Mouse (Mus musculus) midbrain, embryonic 15.5 days (tissue): ENCODE measurements around the gene Ptprg. TPM values are rescaled to one million over a fixed set of nuclear protein-coding genes. Genes with fewer than 3 reads are reported as not detected.

Experiments used
- ATAC-seq: fragments of 200-750 bp; cut with Nextera tagmentation; replicated peaks from 2 replicates; pipeline ENCODE4 v1.8.0; 2017; ENCODE audit warnings: moderate TSS enrichment
- H3K27ac ChIP-seq: fragments of 300-500 bp; sonication (generic); 2 replicates; pipeline ENCODE4 v1.5.1; 2015; ENCODE audit warnings: mild to moderate bottlenecking, inconsistent platforms
- H3K27me3 ChIP-seq: fragments of 300-500 bp; sonication (generic); replicated peaks from 2 replicates; pipeline ENCODE4 v1.6.1; 2015; ENCODE audit warnings: inconsistent platforms
- H3K36me3 ChIP-seq: fragments of 300-500 bp; sonication (generic); replicated peaks from 2 replicates; pipeline ENCODE4 v1.6.1; 2015; ENCODE audit warnings: inconsistent platforms
- H3K4me1 ChIP-seq: fragments of 300-500 bp; sonication (generic); 2 replicates; pipeline ENCODE4 v1.6.1; 2015; ENCODE audit warnings: inconsistent platforms
- H3K4me2 ChIP-seq: fragments of 300-500 bp; sonication (generic); 2 replicates; pipeline ENCODE4 v1.6.1; 2015; ENCODE audit warnings: inconsistent platforms, mild to moderate bottlenecking, moderate library complexity
- H3K4me3 ChIP-seq: fragments of 300-500 bp; sonication (generic); 2 replicates; pipeline ENCODE4 v1.5.1; 2015; ENCODE audit warnings: mild to moderate bottlenecking, inconsistent platforms
- H3K9ac ChIP-seq: fragments of 300-500 bp; sonication (generic); 2 replicates; pipeline ENCODE4 v1.6.1; 2015; ENCODE audit warnings: mild to moderate bottlenecking, inconsistent platforms
- H3K9me3 ChIP-seq: fragments of 300-500 bp; sonication (generic); 2 replicates; pipeline ENCODE4 v1.6.1; 2016; ENCODE audit warnings: inconsistent platforms
- WGBS: fragments of 180-500 bp; shearing (Covaris S2); methylation state at CpG from one replicate; pipeline ENCODE4 v1.1.7; 2015; ENCODE audit warnings: mixed read lengths; 5-methylcytosine and 5-hydroxymethylcytosine counted together
- polyA plus RNA-seq: library from polyadenylated mRNA; unstranded; fragments of >200 nt; fragmentation: Nextera tagmentation; extraction: Ambion mirVana; gene quantifications from 2 replicates; pipeline ENCODE4 v1.2.1, GENCODE M21; 2015

Ptprg gene
- polyA plus RNA-seq, 1 experiment from 2014 or later: 43.3 TPM

DNA sequence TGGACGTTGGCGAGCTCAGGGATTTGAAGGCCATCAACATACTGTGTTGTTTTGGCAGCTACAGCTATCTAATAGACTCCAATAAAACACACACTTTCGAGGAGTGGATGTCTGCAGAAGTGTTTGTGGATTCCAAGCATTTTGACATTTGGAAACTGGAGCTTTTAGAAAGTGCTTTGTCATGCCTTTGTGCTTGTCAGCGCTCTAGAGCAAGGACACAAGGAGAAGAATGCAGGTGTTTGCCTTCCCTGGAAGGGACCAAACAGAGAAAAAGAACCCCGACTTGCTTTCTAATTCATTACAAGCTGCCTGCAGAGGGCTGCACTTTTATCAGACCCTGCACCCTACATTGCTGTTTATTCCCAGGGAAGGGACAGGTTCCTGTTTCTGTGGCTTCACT, 560.0 kb downstream of the Ptprg start:
- peaks cover 4% of the 10 kb centered on the region; the same call in 1 of the 2 replicates for H3K4me1 ChIP-seq
- no peaks in the 10 kb centered on the region for H3K9me3 ChIP-seq
- no peak overlapping the region for H3K9ac ChIP-seq
- no peak overlapping the region for H3K27ac ChIP-seq
- H3K36me3 ChIP-seq: no peaks in the 10 kb centered on the region
- WGBS: 63% methylated on average over 5 of the region's 5 CpGs
- ATAC-seq: no peak
- no peak overlapping the region for H3K4me3 ChIP-seq
- H3K4me2 ChIP-seq: no peak overlapping the region
- no peaks in the 10 kb centered on the region for H3K27me3 ChIP-seq

- WGBS: 88% methylated on average over 6 of the region's 6 CpGs
- H3K4me1 ChIP-seq: peaks cover 4% of the 10 kb centered on the region; the same call in 1 of the 2 replicates
- H3K4me3 ChIP-seq: no peak overlapping the region
- H3K27me3 ChIP-seq: no peaks in the 10 kb centered on the region
- no peak overlapping the region for H3K4me2 ChIP-seq
- no peak overlapping the region for H3K27ac ChIP-seq
- H3K9ac ChIP-seq: no peak overlapping the region
- no peaks in the 10 kb centered on the region for H3K9me3 ChIP-seq
- H3K36me3 ChIP-seq: no peaks in the 10 kb centered on the region
- ATAC-seq: no peak
These were observed 560.7 kb downstream of the Ptprg start for GRCm38 (mm10) chr14:12114016-12114415.

DNA sequence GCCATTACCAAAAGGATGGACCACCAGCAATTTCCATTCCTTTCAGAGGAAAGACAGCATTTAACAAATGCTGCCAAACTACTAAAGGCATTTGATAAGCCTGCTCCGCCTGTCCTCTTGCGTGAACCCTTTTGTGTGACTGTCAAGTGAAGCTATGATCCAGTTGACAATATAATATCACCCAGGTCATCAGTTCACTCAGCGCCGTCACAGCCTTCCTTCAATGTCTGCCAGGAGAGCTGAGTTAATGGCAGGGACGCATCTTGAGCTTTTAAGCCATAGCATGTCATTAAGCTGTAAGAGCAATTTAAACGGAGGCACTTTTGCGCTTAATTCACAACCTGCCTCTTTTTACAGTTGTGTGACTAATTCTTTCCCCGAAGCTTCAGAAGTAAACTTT, 565.9 kb downstream of the Ptprg start:
- ATAC-seq: no peak
- no peak overlapping the region for H3K27ac ChIP-seq
- no peaks in the 10 kb centered on the region for H3K9me3 ChIP-seq
- H3K4me1 ChIP-seq: no peaks in the 10 kb centered on the region
- no peaks in the 10 kb centered on the region for H3K27me3 ChIP-seq
- H3K4me2 ChIP-seq: no peak overlapping the region
- WGBS: 61% methylated on average over 8 of the region's 8 CpGs
- H3K9ac ChIP-seq: no peak overlapping the region
- H3K4me3 ChIP-seq: no peak overlapping the region
- no peaks in the 10 kb centered on the region for H3K36me3 ChIP-seq

DNA sequence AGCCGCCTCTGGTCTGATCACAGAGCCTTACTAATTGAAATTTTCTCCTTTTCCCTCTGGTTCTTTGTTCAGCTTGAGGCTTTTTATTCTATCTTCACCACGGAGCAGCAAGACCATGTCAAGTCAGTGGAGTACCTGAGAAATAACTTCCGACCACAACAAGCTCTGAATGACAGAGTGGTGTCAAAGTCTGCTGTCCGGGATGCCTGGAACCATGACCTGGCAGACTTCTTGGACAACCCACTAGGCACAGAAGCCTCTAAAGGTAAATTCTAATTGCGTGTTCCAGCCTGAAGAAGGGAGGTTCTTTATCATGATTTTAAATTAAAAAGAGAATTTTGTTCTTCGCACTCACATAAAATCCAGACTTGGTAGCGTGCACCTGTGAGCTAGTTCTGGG, 568.6 kb downstream of the Ptprg start:
- H3K36me3 ChIP-seq: no peaks in the 10 kb centered on the region
- H3K9ac ChIP-seq: no peak overlapping the region
- WGBS: 78% methylated on average over 7 of the region's 7 CpGs
- ATAC-seq: no peak
- H3K4me1 ChIP-seq: no peaks in the 10 kb centered on the region
- H3K4me2 ChIP-seq: no peak overlapping the region
- H3K27me3 ChIP-seq: no peaks in the 10 kb centered on the region
- H3K27ac ChIP-seq: no peak overlapping the region
- no peaks in the 10 kb centered on the region for H3K9me3 ChIP-seq
- no peak overlapping the region for H3K4me3 ChIP-seq

DNA sequence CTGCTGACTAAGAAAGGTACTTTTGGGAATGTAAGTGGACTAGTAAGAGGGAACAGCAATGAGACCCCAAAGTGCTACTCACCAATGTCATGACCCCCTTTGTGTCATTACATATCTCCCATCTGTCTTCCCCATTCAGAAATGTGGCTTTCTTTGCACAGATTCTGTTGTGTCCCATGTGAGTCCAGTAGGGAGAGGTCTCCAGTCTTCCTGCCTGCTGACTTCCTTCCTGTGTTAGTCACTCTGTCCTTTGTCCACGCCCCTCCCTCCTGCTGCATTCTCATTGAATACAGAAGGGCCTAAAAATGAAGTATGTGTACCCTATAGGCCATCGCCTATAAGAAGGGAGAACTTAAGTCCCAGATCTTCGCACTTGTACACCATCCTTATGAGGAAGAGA, 571.4 kb downstream of the Ptprg start:
- ATAC-seq: no peak
- Histone ChIP-seq H3K27ac (no peak overlapping the region), H3K4me3 (no peak overlapping the region), H3K36me3 (no peaks in the 10 kb centered on the region), H3K9ac (no peak overlapping the region), H3K4me2 (no peak overlapping the region), H3K9me3 (no peaks in the 10 kb centered on the region), H3K4me1 (no peaks in the 10 kb centered on the region), H3K27me3 (no peaks in the 10 kb centered on the region)
- 93% methylated on average over 3 of the region's 3 CpGs for WGBS

- WGBS: 83% methylated on average over 3 of the region's 3 CpGs
- no peak for ATAC-seq
These were observed 574.6 kb downstream of the Ptprg start for GRCm38 (mm10) chr14:12127951-12128350.

DNA sequence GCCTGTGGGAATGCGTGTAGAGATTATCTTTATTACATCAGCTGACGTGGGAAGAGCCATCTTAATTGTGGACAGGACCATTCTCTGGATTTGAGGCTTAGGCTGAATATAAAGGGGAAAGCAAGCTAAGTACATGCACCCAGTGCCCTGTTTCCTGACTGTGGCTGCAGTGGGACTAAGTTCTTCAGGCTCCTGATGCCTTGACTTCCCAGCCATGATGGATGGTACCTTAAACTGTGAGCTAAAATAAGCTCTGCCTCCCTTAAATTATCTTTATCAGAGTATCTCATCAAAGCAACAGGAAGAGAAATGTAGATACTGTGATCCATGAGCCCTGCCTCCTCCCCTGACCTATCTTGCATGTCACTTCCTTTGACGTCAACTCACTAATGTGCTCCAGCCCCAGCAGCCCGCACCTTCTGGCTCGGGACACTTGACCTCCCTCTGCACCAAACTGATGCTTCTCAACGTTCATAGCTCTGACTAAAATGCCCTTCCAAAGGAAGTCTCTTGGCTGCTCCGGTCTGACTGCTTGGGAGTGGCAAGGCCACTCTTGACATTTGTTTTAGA, 578.8 kb downstream of the Ptprg start:
- no peaks in the 10 kb centered on the region for H3K36me3 ChIP-seq
- ATAC-seq: no peak
- H3K4me1 ChIP-seq: no peaks in the 10 kb centered on the region
- WGBS: 91% methylated on average over 7 of the region's 7 CpGs
- H3K9ac ChIP-seq: no peak overlapping the region
- no peaks in the 10 kb centered on the region for H3K27me3 ChIP-seq
- no peaks in the 10 kb centered on the region for H3K9me3 ChIP-seq
- H3K27ac ChIP-seq: no peak overlapping the region
- no peak overlapping the region for H3K4me3 ChIP-seq
- H3K4me2 ChIP-seq: no peak overlapping the region

More at GRCm38 (mm10) chr14:12127951-12128350, 574.6 kb downstream of the Ptprg start:
- Histone ChIP-seq H3K4me1 (no peaks in the 10 kb centered on the region), H3K27ac (no peak overlapping the region), H3K4me2 (no peak overlapping the region), H3K9ac (no peak overlapping the region), H3K36me3 (no peaks in the 10 kb centered on the region), H3K9me3 (no peaks in the 10 kb centered on the region), H3K27me3 (no peaks in the 10 kb centered on the region), H3K4me3 (no peak overlapping the region)

DNA sequence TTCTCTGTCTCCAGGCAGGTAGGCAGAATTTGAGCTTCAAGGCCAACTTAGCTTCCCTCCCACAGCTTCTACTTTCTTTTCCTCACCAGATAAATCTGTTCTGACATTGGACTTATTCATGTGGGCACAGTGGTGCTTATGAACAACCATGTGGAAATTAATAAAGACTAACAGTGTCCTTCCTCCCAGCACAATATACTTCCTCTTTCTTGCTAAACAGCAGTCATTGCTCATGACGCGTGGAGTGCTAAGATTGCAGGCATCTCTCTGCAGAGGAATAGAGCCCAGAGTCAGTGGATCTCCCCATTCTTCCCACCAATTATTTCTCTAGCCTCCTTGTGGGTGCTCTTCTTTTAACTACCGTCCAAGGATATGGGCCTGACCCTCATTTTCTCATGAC, 579.8 kb downstream of the Ptprg start:
- no peak overlapping the region for H3K4me3 ChIP-seq
- H3K27me3 ChIP-seq: no peaks in the 10 kb centered on the region
- no peaks in the 10 kb centered on the region for H3K9me3 ChIP-seq
- H3K4me2 ChIP-seq: no peak overlapping the region
- WGBS: 81% methylated on average over 3 of the region's 3 CpGs
- H3K9ac ChIP-seq: no peak overlapping the region
- no peaks in the 10 kb centered on the region for H3K36me3 ChIP-seq
- H3K4me1 ChIP-seq: no peaks in the 10 kb centered on the region
- ATAC-seq: no peak
- no peak overlapping the region for H3K27ac ChIP-seq

- Histone ChIP-seq H3K4me1 (no peaks in the 10 kb centered on the region), H3K27me3 (no peaks in the 10 kb centered on the region), H3K4me2 (no peak overlapping the region), H3K9ac (no peak overlapping the region), H3K36me3 (no peaks in the 10 kb centered on the region), H3K27ac (no peak overlapping the region), H3K4me3 (no peak overlapping the region), H3K9me3 (no peaks in the 10 kb centered on the region)
- 80% methylated on average over 4 of the region's 4 CpGs for WGBS
- ATAC-seq: no peak
These were observed 581.2 kb downstream of the Ptprg start for GRCm38 (mm10) chr14:12134504-12134903.

DNA sequence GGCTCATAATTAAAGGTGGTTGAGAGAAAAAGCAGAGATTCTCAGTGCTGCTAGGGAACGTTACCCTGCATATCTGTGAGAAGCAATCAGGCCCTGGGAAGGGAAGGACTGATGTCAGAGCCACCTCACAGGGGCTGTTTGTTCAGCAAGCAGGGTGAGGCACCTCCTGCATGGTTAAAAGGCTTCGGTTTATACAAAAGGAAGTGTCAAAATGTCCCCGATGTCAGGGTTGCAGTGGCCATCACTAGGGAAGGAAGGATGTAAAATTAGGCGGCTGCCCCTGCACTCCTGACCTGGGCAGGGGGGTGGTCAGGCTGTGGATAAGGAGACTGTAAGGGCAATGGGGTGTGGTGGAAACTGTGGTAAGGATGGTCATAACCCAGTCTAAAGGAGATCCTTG, 583.2 kb downstream of the Ptprg start:
- no peak overlapping the region for H3K4me2 ChIP-seq
- H3K27me3 ChIP-seq: no peaks in the 10 kb centered on the region
- H3K9me3 ChIP-seq: no peaks in the 10 kb centered on the region
- H3K4me1 ChIP-seq: 0 out of 2 replicates have a peak, but pooled peaks cover 2% of the 10 kb centered on the region
- no peak overlapping the region for H3K9ac ChIP-seq
- H3K27ac ChIP-seq: no peak overlapping the region
- no peak overlapping the region for H3K4me3 ChIP-seq
- H3K36me3 ChIP-seq: no peaks in the 10 kb centered on the region
- 70% methylated on average over 4 of the region's 4 CpGs for WGBS
- no peak for ATAC-seq

- Histone ChIP-seq H3K4me1 (peaks cover 15% of the 10 kb centered on the region), H3K27me3 (no peaks in the 10 kb centered on the region), H3K9ac (no peak overlapping the region), H3K9me3 (no peaks in the 10 kb centered on the region), H3K4me3 (no peak overlapping the region), H3K4me2 (peak overlapping the region; percentile 32), H3K36me3 (no peaks in the 10 kb centered on the region), H3K27ac (no peak overlapping the region)
- 40% methylated on average over 18 of the region's 18 CpGs for WGBS
- ATAC-seq: peak; percentile 57
These were observed 586.5 kb downstream of the Ptprg start for GRCm38 (mm10) chr14:12139643-12140481.

DNA sequence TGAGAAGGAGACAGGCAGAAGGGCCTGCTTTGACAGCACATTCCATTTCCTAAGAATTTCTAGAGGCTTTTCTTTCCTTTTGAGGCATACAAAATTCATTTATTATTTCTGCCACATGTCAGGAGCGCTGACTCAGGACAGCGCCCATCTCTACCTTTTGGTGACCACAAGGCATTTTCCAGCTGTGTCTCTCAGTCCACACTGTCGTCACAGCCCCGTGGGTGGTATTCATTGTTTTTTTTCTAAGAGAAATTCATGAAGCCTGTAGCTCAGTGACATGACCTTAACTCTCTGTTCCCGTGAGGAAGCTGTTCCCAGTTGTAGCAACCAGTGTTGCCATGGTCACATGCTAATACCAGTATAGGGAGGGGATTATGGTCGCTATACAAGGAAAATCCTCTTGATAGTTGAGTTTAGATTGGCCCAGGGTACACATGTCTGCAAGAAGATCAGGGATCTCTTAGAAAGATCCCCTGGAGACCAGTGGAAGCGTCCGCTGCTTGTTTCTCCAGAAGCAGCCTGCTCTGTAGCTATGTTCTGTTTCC, 590.7 kb downstream of the Ptprg start:
- 0 out of 2 replicates have a peak, but pooled peaks have one; percentile 14 for ATAC-seq
- no peaks in the 10 kb centered on the region for H3K36me3 ChIP-seq
- H3K4me1 ChIP-seq: peaks cover 15% of the 10 kb centered on the region
- no peak overlapping the region for H3K9ac ChIP-seq
- no peak overlapping the region for H3K4me3 ChIP-seq
- no peak overlapping the region for H3K4me2 ChIP-seq
- H3K27ac ChIP-seq: no peak overlapping the region
- 26% methylated on average over 8 of the region's 8 CpGs for WGBS
- no peaks in the 10 kb centered on the region for H3K9me3 ChIP-seq
- no peaks in the 10 kb centered on the region for H3K27me3 ChIP-seq
